Mouse (Mus musculus): ENCODE data around the gene Ccdc88c. TPM values are rescaled to one million over a fixed set of nuclear protein-coding genes. Genes with fewer than 3 reads are reported as not detected.
"Not testable (repeated sequence)": the region's sequence is repeated elsewhere in the genome, so short reads cannot be mapped to it uniquely, and the experiment has no call there.

Ccdc88c gene
- polyA plus RNA-seq, 1 experiment from 2014 or later, result 5.7 TPM

DNA sequence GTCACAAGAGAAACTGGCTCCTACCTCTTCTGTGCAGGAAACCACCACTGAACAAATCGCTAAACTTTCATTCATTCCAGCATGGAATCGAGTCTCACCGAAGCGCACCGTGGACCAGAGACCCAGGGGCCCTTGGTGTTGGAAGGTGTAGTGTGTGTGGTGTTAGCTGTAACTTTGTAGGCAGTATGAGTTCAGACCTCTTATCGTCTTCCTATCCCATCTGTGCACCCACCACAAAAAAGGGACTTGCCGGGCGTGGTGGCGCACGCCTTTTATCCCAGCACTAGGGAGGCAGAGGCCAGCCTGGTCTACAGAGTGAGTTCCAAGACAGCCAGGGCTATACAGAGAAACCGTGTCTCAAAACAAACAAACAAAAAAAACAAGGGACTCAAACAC is 13.7 kb downstream of the Ccdc88c start:
- Histone ChIP-seq H3K4me2 (replicated peaks; ENCODE audit: low read depth) (no peak overlapping the region), H3K4me3 (ENCODE audit: low read depth, low read length) (no peak overlapping the region), H3K27ac (replicated peaks) (peak overlapping the region; percentile 49; the same call in 1 of the 2 replicates), H3K9me3 (ENCODE audit: control insufficient read depth, low read length) (no peaks in the 10 kb centered on the region), H3K9ac (ENCODE audit: low read length) (no peak overlapping the region), H3K27me3 (ENCODE audit: control insufficient read depth, insufficient read depth, low read length) (no peaks in the 10 kb centered on the region), H3K4me1 (replicated peaks; ENCODE audit: control insufficient read depth, insufficient read depth) (peaks cover 14% of the 10 kb centered on the region; the same call in 1 of the 2 replicates), H3K36me3 (ENCODE audit: control insufficient read depth, insufficient read depth, low read length) (no peaks in the 10 kb centered on the region)
- WGBS, result 77% methylated on average over 11 of the region's 11 CpGs
- ATAC-seq (ENCODE audit: low FRiP score, low TSS enrichment) (no peak), DNase-seq (ENCODE audit: low spot score) (no peak)
- TF ChIP-seq CTCF (IDR thresholded peaks at IDR 0.05; ENCODE audit: low read depth) (no peak), EP300 (optimal IDR thresholded peaks at IDR 0.05) (no peak)

DNA sequence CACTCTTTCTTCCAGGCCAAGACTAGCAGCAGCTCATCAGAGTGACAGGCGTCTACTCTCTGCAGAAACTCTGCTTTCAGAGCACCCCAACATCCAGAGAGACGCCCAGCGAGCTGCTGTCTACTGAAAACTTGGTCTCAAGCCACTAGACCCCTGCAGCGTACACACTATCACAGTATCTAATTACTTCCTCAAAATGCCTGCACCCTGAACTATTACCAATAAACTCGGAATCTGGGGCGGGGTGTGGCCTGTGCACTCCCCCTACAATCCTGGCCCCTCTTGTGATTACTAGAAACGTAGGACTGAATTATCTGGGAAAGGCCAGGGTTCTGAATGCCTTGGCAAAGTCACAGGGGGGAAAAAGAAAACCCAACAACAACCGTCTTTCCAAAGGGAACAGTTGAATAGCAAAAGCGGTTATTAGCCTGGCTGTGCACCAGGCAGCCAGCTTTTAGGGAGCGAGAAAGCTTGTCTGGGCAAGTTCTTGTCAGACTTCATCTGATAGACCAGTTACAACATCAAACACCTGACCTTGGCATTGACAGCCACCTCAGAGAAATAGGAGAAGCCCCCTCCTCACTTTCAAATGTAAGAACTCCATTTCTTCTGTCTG is 14.2 kb downstream of the Ccdc88c start:
- TF ChIP-seq EP300 (optimal IDR thresholded peaks at IDR 0.05) (no peak), CTCF (IDR thresholded peaks at IDR 0.05; ENCODE audit: low read depth) (no peak)
- DNase-seq (ENCODE audit: low spot score), result no peak
- no peak for ATAC-seq (ENCODE audit: low FRiP score, low TSS enrichment)
- Histone ChIP-seq H3K36me3 (ENCODE audit: control insufficient read depth, insufficient read depth, low read length) (no peaks in the 10 kb centered on the region), H3K9ac (ENCODE audit: low read length) (no peak overlapping the region; the same call in 1 of the 2 replicates), H3K27ac (replicated peaks) (peak overlapping the region; percentile 61), H3K4me1 (replicated peaks; ENCODE audit: control insufficient read depth, insufficient read depth) (peaks cover 14% of the 10 kb centered on the region; the same call in 1 of the 2 replicates), H3K27me3 (ENCODE audit: control insufficient read depth, insufficient read depth, low read length) (no peaks in the 10 kb centered on the region), H3K9me3 (ENCODE audit: control insufficient read depth, low read length) (no peaks in the 10 kb centered on the region), H3K4me2 (replicated peaks; ENCODE audit: low read depth) (no peak overlapping the region), H3K4me3 (ENCODE audit: low read depth, low read length) (no peak overlapping the region)
- 55% methylated on average over 10 of the region's 10 CpGs for WGBS

DNA sequence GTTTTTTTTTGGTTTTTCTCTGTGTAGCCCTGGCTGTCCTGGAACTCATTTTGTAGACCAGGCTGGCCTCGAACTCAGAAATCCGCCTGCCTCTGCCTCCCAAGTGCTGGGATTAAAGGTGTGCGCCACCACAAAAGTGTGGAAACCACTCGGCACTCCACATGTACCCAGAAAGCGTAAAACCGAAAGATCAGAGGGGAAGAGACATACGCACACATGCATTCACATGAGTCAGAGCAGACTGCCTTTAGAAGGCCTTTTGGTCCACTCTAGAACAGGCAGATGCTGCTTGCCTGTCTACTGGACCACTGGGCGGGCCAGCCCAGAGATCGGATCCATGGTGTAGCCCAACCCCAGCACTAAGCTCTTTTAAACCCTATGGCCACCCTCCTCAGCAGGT is 15.2 kb downstream of the Ccdc88c start:
- not testable (repeated sequence) for H3K36me3 ChIP-seq (ENCODE audit: control insufficient read depth, insufficient read depth, low read length); H3K4me3 ChIP-seq (ENCODE audit: low read depth, low read length); H3K27me3 ChIP-seq (ENCODE audit: control insufficient read depth, insufficient read depth, low read length); H3K9ac ChIP-seq (ENCODE audit: low read length); DNase-seq (ENCODE audit: low spot score); H3K4me2 ChIP-seq (replicated peaks; ENCODE audit: low read depth); ATAC-seq (ENCODE audit: low FRiP score, low TSS enrichment); H3K9me3 ChIP-seq (ENCODE audit: control insufficient read depth, low read length)
- WGBS, result 86% methylated on average over 9 of the region's 9 CpGs
- peaks cover 14% of the 10 kb centered on the region; the same call in 1 of the 2 replicates for H3K4me1 ChIP-seq (replicated peaks; ENCODE audit: control insufficient read depth, insufficient read depth)
- H3K27ac ChIP-seq (replicated peaks), result peak overlapping the region; percentile 61; the same call in 1 of the 2 replicates

DNA sequence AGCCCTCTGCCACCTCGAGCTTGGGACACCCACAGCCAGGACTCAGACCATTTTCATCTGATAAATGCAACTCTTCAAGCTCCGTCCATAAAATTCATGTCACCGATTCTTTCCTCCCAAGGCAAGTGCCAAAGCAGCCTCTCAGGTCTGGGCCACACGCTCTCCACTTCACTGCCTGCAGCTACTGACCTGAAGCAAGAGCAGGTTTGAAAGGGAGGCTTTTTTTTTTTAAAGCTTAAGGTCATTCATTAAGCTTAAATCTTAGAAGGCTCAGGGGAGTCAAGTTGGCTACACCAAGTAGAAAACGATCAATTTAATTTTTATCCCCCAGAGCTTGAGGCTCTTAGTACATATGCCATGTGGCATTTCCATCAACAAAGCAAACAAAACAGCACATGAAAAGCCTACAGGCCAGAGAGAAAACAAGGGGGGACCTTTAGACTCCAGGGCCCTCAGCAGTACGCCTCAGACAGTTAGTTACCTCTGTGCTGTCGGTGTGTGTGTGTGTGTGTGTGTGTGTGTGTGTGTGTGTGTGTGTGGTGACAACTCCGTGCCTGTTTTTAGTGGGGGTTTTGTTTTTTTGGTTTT is 15.7 kb downstream of the Ccdc88c start:
- DNase-seq (ENCODE audit: low spot score), result no peak
- TF ChIP-seq CTCF (IDR thresholded peaks at IDR 0.05; ENCODE audit: low read depth) (no peak), EP300 (optimal IDR thresholded peaks at IDR 0.05) (no peak)
- H3K4me3 ChIP-seq (ENCODE audit: low read depth, low read length), result no peak overlapping the region
- ATAC-seq (ENCODE audit: low FRiP score, low TSS enrichment), result no peak
- H3K27me3 ChIP-seq (ENCODE audit: control insufficient read depth, insufficient read depth, low read length), result no peaks in the 10 kb centered on the region
- WGBS, result 71% methylated on average over 8 of the region's 8 CpGs
- H3K9me3 ChIP-seq (ENCODE audit: control insufficient read depth, low read length), result no peaks in the 10 kb centered on the region
- H3K9ac ChIP-seq (ENCODE audit: low read length), result 0 out of 2 replicates have a peak overlapping the region, but pooled peaks have one; percentile 38
- H3K36me3 ChIP-seq (ENCODE audit: control insufficient read depth, insufficient read depth, low read length), result no peaks in the 10 kb centered on the region
- H3K4me1 ChIP-seq (replicated peaks; ENCODE audit: control insufficient read depth, insufficient read depth), result peaks cover 17% of the 10 kb centered on the region; the same call in 1 of the 2 replicates
- H3K27ac ChIP-seq (replicated peaks), result no peak overlapping the region
- no peak overlapping the region for H3K4me2 ChIP-seq (replicated peaks; ENCODE audit: low read depth)

DNA sequence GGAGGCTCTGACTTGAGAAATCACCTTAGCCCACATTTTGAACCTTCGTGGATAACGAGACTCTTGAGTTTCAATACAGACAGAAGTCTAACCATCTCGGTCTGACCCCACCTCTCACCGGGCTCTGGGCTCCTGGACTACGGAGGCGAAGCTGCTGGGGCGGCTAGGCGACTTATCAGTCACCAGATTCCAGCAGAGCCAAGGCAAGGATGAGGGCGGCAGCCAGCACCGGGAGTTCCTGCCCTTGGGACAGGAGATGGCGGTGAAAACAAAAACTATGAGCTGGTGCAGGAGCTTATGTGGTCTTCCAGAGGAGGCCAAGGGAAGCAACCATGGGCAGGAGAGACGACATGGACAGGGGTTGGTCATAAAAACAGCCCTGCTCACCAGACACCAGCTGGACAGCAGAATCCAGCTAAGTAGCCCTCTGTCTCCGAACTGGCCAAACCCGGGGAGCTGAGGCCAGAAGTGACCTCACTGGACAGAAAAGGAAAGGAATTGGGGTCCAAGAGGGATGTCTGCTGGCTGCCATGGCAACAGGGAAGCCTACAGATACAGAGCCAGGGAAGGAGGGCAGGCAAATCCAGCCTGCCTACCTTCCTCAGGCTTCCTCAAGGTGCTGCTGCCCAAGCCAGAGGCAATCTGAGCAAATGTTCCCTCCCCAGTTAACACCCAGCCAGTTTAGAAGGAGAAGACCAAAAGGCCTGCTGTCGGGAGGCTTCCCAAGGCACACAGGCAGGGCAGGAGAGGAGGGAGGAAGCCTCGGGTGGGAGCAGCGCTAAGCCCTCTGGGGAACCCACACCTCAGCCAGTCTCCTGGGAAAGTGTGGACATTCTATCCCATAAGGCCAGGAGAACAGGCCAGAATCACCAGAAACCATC is 16.4 kb downstream of the Ccdc88c start:
- no peaks in the 10 kb centered on the region for H3K9me3 ChIP-seq (ENCODE audit: control insufficient read depth, low read length)
- ATAC-seq (ENCODE audit: low FRiP score, low TSS enrichment) (no peak), DNase-seq (ENCODE audit: low spot score) (peak; percentile 54)
- no peak overlapping the region; the same call in 1 of the 2 replicates for H3K27ac ChIP-seq (replicated peaks)
- peaks cover 13% of the 10 kb centered on the region; the same call in 1 of the 2 replicates for H3K4me1 ChIP-seq (replicated peaks; ENCODE audit: control insufficient read depth, insufficient read depth)
- no peaks in the 10 kb centered on the region for H3K27me3 ChIP-seq (ENCODE audit: control insufficient read depth, insufficient read depth, low read length)
- H3K9ac ChIP-seq (ENCODE audit: low read length), result peak overlapping the region; percentile 38; the same call in 1 of the 2 replicates
- H3K4me3 ChIP-seq (ENCODE audit: low read depth, low read length), result no peak overlapping the region
- WGBS, result 27% methylated on average over 17 of the region's 17 CpGs
- no peaks in the 10 kb centered on the region for H3K36me3 ChIP-seq (ENCODE audit: control insufficient read depth, insufficient read depth, low read length)
- TF ChIP-seq EP300 (optimal IDR thresholded peaks at IDR 0.05), result no peak
- TF ChIP-seq CTCF (IDR thresholded peaks at IDR 0.05; ENCODE audit: low read depth), result no peak
- peak overlapping the region; percentile 14; the same call in 1 of the 2 replicates for H3K4me2 ChIP-seq (replicated peaks; ENCODE audit: low read depth)

All from stomach, postnatal 0 days (tissue).